Mouse (Mus musculus) heart, postnatal 0 days (tissue): ENCODE results near the gene Dcaf10.

Experiments used
- CTCF ChIP-seq: IDR thresholded peaks from 2 replicates; pipeline ENCODE4 v1.5.1; 2016; ENCODE audit warnings: antibody characterized with exemption, control low read depth, low read depth
- EP300 ChIP-seq: IDR thresholded peaks from 2 replicates; pipeline ENCODE4 v1.6.1; 2016; ENCODE audit warnings: antibody characterized with exemption, low read depth

- TF ChIP-seq CTCF (no peak), EP300 (no peak)
Measured at GRCm38 (mm10) chr4:45392572-45392971, 50.7 kb downstream of the Dcaf10 start.
